Mouse (Mus musculus): ENCODE data around the gene Slx1b.
"Not testable (repeated sequence)": the region's sequence is repeated elsewhere in the genome, so short reads cannot be mapped to it uniquely, and the experiment has no call there.

Gene Slx1b

DNA sequence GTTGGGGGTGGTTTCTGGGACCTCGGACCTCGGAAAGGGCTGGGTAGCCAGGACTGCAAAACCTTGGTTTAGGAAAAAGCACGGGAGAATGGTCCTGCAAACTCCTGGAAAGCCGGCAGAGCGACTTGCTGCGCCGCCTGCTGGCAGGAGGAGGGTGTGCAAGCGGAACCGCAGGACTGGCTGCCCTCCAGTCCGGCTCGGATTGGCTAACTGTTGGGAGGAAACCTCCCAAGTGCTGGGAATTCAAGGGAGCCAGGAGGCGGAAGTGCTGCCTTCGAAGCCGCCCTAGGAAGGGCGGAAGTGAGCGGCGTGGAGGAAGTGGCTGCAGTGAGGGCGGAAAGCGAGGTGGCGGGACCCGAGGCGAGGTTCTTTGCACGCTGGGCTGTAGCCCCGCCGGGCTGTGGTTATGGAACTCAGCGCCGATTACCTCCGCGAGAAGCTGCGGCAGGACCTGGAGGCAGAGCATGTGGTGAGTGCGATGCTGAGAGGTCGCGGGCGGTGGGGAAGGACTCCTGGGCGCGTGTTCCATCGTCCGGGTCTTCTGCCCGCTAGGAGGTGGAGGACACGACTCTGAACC lies at the start of gene Slx1b:
TSS of gene Slx1b (minus strand) at position 154 of the 577 bp plus-strand sequence.
- peak; percentile 96 for DNase-seq

DNA sequence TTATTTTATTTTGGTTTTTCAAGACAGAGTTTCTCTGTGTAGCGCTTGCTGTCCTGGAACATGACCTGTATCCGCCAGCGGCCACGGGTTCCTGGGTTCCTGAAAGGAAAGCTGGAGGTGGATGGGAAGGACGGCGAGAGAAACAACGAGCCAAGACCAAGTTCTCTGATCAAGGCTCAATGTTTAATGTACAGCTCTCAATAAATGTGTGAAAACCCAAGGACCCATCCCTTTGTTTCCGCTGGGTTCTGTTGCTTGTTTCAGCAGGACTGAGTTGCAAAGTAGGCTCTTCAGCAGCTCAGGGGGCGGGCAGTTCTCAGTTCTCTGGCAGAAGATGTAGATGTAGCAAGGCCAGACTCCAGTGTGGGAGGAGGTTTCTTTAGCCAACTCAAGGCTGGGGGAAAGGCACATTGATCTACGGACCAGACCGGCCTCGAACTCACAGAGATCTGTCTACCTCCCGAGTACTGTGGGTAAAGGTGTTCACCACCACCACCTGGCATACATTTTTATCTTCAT lies 46.4 kb upstream of the Slx1b start:
- no peak for DNase-seq

DNA sequence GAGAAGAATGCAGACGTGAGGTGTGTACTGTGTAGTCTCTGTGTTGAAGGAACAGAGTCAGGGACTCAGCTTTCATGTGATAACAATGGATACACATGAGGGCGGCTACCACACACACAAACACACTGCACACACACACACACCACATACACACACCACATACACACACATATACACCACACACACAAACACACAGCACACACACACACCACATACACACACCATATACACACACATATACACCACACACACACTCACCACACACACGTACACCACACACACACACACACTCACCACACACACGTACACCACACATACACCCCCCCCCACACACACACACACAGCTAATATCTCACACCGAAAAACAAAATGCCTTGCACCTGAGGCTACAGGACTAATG lies 45.9 kb upstream of the Slx1b start:
- DNase-seq: no peak

DNA sequence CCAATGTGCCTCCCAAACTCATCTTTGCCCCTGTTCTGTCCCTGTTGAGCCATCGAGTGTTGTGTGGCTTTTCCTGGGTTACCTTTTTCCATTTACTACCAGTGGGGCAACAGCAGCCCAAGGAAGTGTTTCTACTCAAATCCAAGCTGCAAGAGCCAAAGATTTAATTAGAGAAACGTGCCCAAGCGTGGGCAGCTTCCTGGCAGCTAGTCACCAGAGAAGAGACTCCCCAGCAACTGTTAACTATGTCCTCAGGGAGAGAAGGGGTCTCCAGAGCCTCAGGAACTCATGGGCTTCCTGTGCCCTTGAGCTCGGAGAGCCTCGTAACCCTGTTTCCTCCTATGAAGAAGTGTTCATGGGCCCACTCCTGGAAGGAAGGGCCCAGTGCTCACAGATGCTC lies 45.4 kb upstream of the Slx1b start:
- no peak for DNase-seq

DNA sequence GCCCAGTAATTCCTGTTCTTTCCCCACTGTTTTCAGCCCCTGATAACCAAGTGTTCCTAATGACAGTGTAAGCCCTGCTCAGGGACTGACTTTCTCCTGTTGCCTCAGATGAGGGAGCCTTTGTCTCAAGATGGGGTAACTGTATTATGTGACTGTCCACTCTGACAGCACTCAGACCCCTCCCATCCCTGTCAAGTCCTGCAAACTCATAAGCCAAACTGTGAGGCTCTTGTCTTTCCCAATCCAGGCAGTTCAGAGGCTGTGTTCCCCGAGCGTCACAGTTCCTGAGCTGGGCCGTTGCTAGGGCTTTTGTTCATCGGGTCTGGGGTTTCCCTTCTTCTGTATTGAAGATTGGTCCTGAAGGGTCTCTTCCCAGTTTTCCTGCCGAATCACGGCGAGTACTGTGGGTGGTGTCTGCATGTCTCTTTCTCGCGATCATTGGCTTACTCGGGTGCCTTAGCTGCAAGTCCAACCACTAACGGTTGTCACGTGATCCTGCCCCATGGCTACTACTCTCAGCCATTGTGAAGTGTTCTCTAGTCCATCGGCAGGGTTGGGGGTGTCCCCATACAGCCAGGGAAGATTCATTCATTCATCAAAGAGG lies 44.6 kb upstream of the Slx1b start:
- DNase-seq: no peak

DNA sequence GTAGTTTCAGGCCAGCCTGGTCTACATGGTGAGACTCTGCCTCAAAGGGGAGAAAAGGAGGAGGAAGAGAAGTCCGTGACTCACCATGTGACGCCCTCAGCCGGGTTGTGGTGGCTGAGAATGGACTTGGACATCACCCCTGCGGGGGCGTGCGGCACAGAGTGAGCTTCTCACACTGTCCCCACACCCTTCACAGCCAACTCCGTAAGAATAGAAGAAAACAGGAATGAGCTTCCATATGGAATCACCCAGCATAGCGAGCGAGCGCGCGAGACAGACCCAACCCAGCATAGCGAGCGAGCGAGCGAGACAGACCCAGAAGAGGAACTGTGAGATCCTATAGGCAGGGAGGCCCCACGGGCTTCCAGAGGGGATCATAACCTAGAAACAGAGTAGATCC lies 44.0 kb upstream of the Slx1b start:
- DNase-seq: no peak

DNA sequence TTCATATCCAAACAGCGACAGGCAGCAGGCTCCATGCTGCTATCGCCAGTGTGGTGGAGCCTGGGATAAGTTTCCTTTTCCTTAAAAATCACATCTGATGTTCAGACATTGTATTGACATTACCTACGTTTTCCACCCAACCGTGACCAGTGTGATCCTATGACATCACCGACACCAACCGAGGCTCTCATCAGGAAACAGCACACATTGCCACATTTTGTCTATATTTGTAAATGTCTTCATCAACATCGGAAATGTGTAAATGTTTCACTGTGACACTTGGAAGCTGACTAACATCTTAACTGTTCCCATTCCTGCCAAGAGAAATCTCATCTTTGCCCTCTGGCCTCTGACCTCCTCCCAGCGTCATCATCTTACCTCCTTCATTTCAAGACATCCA lies 40.5 kb upstream of the Slx1b start:
- DNase-seq: no peak

DNA sequence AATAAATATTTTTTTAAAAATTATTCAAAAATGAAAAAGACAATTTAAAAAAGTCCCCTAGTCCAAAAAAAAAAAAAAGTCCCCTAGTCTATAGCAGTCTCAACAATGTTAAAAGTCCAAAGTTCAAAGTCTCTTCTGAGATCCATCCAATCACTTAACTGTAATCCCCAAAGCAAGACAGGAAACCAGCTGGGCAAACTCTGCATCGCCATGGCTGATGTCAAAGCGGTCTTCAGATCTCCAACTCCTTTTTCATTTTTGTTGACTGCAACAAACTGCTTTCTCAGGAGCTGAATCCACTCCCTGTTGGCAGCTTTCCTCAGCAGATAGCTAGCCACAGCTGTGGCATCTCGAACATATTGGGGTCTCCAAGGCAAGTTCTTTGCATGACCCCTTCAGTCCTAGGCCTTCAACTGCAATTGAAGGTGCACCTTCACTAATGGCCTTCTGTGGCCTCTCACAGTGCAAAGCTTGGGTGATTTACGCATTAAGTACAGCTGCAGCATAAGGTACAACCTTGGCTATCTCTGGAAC lies 34.7 kb upstream of the Slx1b start:
- not testable (repeated sequence) for DNase-seq

DNA sequence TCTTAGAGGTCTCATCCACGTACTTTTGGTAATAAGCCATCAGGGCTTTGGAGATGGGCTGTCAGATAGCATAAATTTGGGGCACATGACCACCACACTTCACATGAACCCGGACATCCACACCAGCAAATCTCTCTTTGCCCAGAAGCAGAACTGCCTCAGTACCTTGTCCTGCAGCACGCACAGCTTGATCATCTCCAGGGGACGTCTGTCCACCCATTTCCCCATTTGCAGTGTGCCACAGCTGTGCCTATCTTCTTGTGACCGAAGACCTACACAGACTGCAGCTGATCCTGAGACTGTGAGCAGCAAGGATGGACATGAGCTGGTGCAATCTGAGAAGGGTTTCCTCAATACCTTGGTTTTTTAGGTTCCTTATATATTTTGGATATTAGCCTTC lies 30.1 kb upstream of the Slx1b start:
- no peak for DNase-seq

DNA sequence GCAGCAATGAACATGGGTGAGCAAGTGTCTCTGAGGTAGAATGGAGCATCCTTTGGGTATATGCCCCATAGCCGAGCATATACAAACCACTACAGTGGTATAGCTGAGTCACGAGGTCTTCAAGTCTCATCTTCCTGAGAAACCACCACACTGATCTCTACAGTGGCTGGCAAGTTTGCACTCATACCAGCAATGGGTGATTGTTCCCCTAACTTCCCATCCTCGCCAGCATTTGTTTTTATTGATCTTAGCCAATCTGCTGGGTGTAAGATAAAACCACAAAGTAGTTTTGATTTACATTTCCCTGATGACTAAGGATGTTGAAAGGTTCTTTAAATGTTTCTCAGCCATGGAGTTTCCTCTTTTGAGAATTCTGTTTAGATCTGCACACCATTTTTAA lies 29.5 kb upstream of the Slx1b start:
- DNase-seq: no peak

DNA sequence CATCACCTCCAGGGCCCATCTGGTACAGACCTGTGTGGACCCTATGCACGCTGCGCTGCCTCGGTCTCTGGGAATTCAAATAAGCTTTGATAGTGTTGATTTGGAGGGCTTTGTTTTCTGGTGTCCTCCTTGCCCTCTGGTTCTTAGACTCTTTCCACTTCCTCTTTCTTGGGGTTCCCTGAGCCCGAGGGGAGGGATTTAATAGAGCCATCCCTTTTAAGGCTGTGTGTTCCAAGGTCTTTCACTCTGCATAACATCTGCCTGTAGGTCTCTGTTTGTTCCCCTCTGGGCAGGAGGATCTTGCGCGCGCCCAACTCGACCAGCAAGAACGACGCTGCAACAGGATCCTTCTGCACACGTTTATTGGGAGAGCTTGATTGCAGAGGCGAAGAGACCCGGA lies 26.1 kb upstream of the Slx1b start:
- no peak for DNase-seq

DNA sequence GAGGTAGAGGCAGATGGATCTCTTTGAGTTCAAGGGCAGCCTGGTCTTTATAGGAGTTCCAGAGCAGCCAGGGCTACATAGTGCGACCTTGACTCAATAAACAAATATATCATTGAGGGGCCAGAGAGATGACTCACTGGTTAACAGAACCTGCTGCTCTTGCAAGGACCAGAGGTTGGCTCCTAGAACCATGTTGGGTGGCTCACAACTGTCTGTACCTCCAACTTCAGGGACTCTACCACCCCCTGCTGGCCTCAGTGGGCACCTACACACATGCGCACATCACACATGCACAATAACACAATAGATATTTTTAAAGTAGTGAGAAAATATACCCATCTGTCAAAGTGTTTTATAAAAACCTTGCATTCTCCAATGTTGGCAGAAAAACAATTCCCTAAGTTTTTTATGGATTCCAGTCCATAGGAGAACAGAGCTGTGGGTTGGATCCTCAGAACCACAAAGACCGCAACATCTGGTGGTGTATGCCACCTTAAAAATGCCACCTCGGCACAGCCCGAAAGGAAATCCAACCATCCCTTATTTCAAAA lies 23.3 kb upstream of the Slx1b start:
- DNase-seq: no peak

DNA sequence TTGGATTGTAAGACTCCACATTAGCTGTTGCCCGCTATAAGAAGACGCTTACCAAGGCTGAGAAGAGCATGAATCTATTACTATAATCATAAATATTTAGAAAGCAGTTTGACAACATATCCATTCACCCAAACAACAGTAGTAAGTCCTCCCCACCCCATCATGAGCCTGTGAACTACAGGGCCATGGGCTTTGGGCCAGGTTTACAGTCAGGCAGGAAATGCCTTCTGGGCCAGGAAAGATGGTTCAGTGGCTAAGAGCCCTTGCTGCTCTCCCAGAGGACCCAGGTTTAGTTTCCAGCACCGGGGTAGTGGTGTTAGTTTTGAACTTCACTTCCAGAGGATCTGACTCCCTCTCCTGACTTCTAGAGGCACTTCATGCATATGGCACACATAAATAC lies 22.0 kb upstream of the Slx1b start:
- no peak for DNase-seq

DNA sequence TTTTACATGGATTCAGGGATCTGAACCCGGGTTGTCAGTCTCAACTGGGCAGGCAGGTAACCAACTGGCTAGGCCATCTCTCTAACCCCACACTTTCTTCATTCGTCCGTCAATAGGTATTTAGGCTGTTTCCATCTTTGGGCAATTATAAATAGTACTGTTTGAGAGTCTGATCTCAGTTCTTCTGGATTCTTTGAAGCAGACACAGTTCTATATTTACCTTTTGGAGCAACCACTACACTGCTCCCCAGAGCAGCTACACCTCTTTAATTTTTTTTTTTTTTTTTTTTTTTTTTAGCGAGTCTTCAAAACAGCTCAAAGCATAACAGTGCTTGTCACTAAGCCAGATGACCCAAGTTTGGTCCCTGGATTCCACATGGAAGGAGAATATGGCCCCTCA lies 20.1 kb upstream of the Slx1b start:
- DNase-seq: no peak

DNA sequence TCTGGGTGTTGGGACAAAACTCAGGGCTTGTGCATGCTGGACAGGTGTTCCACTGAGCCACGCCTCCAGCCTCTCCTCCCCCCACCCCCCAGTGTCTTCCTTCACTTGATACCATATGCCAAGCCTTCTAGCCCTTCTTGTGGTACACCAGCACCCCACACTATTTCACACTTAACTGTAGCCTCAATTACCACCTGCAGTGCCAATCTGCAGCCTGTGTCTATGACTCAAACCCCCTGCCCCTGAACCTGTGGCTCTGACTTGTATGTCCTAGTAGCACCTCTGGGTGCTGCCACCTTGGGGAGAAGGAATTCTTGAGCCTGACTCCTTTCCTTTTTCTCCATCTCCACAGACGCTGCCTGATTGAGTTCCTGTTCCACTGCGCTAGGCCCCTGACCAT lies 16.3 kb upstream of the Slx1b start:
- DNase-seq: no peak

DNA sequence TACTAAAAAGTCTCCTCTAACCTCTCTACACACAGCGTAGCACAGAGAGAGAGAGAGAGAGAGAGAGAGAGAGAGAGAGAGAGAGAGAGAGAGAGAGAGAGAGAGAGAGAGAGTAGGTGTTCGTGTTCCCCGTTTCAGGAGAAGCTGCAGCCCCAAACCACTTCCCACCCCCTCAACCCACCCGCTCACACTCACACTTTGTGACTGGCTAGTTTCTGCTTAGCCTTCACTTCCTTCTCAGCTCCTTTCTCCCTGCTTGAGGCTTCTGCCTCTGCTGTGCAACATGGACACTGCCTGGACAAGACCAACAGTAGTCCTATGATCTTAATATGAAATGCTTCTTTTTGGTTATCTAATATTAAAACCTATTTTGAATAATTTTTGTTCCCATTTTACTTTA lies 14.7 kb upstream of the Slx1b start:
- DNase-seq: no peak

DNA sequence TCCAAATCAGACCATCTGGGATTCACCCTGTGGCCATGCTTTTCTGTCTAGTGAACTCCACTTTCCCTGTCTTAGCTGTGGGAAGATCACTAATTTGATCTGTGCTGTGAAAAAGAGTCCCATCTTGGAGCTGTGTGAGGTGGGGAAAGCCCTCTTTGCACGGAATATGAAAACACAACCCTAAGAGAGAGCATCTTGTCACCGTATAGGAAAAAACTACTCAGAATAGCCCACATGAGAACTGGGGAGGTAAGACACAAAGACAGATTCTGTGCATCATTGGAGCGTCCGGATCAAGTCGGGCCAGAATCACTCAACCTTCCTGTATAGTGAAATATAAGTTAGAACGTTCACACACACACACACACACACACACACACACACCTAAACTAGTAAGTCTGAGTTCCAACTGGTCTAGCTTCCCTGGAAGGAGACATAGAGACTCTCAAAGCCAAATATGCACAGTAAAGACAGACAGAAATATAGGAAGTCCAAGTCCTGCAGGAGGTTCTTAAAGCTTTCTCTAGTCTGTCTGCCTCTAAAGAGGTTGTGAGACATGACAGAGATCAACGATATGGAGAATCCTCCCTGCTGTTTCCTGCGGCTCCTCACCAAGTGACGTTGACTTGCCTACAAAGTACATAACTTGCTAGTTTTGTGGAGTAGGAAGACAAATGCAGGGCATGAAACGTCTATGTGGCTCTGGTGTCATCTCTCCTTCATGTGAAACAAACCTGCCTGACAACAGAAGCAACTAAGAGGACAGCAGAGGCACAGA lies 12.8 kb upstream of the Slx1b start:
- DNase-seq: no peak

DNA sequence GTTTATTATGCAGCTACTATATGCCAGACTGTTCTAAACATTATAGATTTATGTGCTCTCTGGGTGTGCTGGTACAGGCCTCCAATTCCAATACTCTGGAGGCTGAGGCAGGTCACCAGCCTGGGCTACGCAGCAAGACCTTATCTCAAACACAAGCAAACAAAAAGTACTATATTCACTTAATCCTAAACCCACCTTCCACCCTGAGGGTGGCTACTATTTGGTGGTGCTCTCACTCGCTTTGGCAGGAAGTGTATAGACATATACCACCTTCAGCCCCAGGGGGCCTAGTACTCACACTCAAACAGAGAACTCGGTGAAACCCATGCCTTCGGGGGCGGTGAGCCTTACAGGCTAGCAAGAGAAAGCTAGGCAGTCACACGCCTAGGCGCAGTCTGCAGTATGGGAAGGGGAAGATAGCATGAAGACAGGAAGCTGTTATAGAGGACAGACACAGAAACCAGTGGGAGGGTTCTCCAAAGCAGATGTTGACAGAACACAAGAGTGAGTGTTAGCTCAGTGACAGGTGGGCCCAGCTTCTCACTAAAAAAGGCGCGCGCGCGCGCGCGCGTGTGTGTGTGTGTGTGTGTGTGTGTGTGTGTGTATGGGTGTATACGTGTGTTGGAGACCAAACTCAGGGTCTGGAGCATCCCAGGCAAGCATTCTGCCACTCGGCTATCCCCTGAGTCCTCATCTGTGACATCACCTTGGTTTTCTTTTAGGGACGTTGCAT lies 12.0 kb upstream of the Slx1b start, which contains the start of gene Coro1a:
TSS of gene Coro1a (minus strand) at position 346 of the 733 bp plus-strand sequence.
- no peak for DNase-seq

DNA sequence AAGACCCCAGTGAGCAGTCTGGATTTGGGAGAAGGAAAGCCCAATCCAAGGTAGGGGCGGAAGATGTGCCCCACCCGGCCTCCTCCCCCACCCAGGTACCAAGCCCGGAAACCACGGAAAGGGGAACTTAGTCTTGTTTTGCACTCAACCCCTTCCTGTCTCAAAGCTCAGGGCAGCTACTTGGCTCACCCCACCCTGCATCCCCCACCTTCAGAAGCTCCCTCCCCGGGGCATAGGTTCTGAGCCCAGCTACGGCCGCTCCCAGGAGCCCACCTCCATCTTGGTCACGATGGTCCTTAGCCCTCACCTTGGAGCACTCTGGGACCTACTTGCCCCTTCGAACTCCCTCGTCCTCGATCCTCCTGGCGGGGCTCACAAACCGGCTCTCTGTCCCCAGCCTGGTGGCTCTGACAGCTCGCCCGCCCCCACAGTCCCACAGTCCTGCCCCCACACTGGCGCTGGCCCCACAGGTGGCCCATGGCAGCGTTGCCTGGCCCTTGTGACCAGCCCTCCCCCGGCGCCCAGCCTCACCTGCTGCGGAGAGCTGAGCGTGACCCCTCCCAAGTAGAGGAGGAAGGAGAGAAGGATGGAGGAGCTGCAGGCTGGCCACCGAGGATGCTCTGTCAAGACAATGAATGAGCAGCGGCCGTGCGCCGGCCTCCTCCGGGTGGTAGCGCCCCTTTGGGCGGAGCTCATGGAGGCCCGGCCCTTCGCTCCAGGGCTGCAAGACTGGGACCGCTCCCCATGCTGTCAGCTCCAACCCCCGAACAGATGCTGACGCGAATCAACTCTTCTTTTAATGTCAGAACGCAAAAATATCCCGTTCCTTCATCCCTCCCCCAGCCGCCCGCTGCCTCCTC lies 8.8 kb upstream of the Slx1b start:
- DNase-seq: peak; percentile 82

DNA sequence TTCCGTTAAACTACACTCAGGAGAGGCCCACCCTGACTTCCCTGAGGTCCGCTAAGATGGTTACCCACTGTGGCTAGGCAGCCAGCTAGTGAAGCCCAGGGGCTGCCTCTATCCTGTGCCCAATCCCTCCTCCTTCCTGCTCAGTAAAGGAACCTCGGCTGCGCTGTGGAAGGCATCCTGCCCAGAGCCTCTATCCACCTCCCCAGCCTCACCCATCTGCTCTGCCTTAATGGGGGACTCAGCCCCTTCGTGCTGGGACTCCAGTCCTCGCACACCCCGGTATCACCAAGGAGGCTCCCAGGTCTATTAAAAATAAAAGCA lies 8.1 kb upstream of the Slx1b start:
- DNase-seq: no peak

DNA sequence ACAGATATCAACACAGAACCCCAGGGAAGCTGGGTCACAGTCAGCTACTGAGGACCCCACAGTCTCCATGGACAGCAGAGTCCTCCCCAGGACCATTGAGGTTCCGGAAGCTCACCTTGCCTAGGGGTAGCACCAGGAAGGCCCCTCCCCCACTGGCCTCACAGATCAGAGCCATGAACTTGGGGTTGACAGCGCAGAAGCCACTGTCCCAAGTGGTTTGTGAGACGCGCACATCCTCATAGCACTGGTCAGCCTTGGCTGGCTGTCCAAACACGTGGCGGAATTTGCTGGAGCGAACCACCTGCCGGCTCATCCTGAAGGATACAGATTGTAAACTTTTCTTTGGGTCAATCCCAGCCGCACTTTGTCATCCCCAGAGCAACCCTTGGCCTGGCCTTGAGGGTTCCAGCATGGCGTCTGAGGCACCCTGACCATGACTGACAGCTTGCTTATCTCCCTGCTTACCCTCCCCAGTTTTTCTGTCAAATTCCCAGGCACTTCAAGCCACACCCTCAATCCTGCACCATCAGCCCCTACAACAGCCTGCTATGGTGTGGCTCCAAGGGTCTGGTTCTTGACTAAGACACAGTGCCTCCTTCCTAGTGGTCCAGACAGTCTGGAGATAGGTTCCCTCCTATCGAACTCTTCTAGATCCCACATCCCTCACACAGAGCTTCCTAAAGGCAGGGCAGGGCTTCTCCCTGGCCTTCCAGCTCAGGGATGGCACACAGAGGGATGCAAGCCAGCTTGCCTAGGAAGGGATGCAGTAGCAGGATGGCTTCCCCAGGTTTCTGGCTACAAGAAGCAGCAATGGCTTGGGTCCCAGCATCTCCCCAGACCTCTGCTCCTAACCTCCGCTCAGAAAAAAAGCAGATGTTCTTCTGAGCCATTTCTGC lies 7.5 kb upstream of the Slx1b start:
- no peak for DNase-seq

All from kidney, postnatal 10 days (tissue).